Mouse (Mus musculus): ENCODE measurements at regions not wholly inside any gene's neighbourhood (a gene's known extent, or its start where the extent isn't known, plus 50 kb on each side); places are given as distances from the start of the nearest gene placed in this dataset.

GRCm38 (mm10) chr11:14769008-14769407 lies 169.9 kb downstream of the Pom121l12 start:
- no peak for TF ChIP-seq CTCF (IDR thresholded peaks at IDR 0.05; ENCODE audit: low read depth)
- 25% methylated on average over 1 of the region's 1 CpGs for WGBS
- no peaks in the 10 kb centered on the region for H3K27me3 ChIP-seq (ENCODE audit: insufficient read depth, low read length)
- H3K27ac ChIP-seq (ENCODE audit: low read depth, low read length), result no peak overlapping the region
- H3K9me3 ChIP-seq (ENCODE audit: low read length), result 0 out of 2 replicates have a peak, but pooled peaks cover 3% of the 10 kb centered on the region
- ATAC-seq, result no peak
- no peak overlapping the region for H3K4me2 ChIP-seq (ENCODE audit: low read depth)
- H3K36me3 ChIP-seq (ENCODE audit: insufficient read depth), result no peaks in the 10 kb centered on the region
- no peak overlapping the region for H3K4me3 ChIP-seq (ENCODE audit: low read depth, low read length)
- H3K9ac ChIP-seq, result no peak overlapping the region
- no peaks in the 10 kb centered on the region for H3K4me1 ChIP-seq (ENCODE audit: insufficient read depth)
- peak; percentile 8 for DNase-seq

GRCm38 (mm10) chr11:14769448-14770357 lies 170.6 kb downstream of the Pom121l12 start:
- H3K9me3 ChIP-seq (ENCODE audit: low read length), result 0 out of 2 replicates have a peak, but pooled peaks cover 3% of the 10 kb centered on the region
- H3K4me1 ChIP-seq (ENCODE audit: insufficient read depth), result no peaks in the 10 kb centered on the region
- no peak overlapping the region for H3K4me2 ChIP-seq (ENCODE audit: low read depth)
- DNase-seq (peak; percentile 26), ATAC-seq (peak; percentile 61)
- H3K27me3 ChIP-seq (ENCODE audit: insufficient read depth, low read length), result no peaks in the 10 kb centered on the region
- 27% methylated on average over 9 of the region's 9 CpGs for WGBS
- 0 out of 2 replicates have a peak overlapping the region, but pooled peaks have one; percentile 6 for H3K9ac ChIP-seq
- TF ChIP-seq CTCF (IDR thresholded peaks at IDR 0.05; ENCODE audit: low read depth), result no peak
- H3K36me3 ChIP-seq (ENCODE audit: insufficient read depth), result no peaks in the 10 kb centered on the region
- H3K4me3 ChIP-seq (ENCODE audit: low read depth, low read length), result no peak overlapping the region
- no peak overlapping the region for H3K27ac ChIP-seq (ENCODE audit: low read depth, low read length)

- Histone ChIP-seq H3K4me2 (ENCODE audit: low read depth) (no peak overlapping the region), H3K36me3 (ENCODE audit: insufficient read depth) (no peaks in the 10 kb centered on the region)
- no peak for TF ChIP-seq CTCF (IDR thresholded peaks at IDR 0.05; ENCODE audit: low read depth)
These were observed 199.2 kb downstream of the Pom121l12 start for GRCm38 (mm10) chr11:14798314-14798713.

GRCm38 (mm10) chr11:14799227-14799626 lies 200.2 kb downstream of the Pom121l12 start:
- Histone ChIP-seq H3K27me3 (ENCODE audit: insufficient read depth, low read length) (no peaks in the 10 kb centered on the region), H3K4me3 (ENCODE audit: low read depth, low read length) (no peak overlapping the region), H3K36me3 (ENCODE audit: insufficient read depth) (no peaks in the 10 kb centered on the region), H3K4me2 (ENCODE audit: low read depth) (no peak overlapping the region), H3K9me3 (ENCODE audit: low read length) (no peaks in the 10 kb centered on the region), H3K4me1 (ENCODE audit: insufficient read depth) (no peaks in the 10 kb centered on the region), H3K27ac (ENCODE audit: low read depth, low read length) (no peak overlapping the region), H3K9ac (no peak overlapping the region)
- no peak for TF ChIP-seq CTCF (IDR thresholded peaks at IDR 0.05; ENCODE audit: low read depth)
- ATAC-seq, result peak; percentile 54
- 20% methylated on average over 3 of the region's 3 CpGs for WGBS
- no peak for DNase-seq

More at GRCm38 (mm10) chr11:14798314-14798713, 199.2 kb downstream of the Pom121l12 start:
- H3K27ac ChIP-seq (ENCODE audit: low read depth, low read length), result no peak overlapping the region
- no peaks in the 10 kb centered on the region for H3K9me3 ChIP-seq (ENCODE audit: low read length)
- DNase-seq, result no peak
- H3K9ac ChIP-seq, result no peak overlapping the region
- no peaks in the 10 kb centered on the region for H3K27me3 ChIP-seq (ENCODE audit: insufficient read depth, low read length)
- no peak overlapping the region for H3K4me3 ChIP-seq (ENCODE audit: low read depth, low read length)
- no peak for ATAC-seq
- 24% methylated on average over 1 of the region's 1 CpGs for WGBS
- H3K4me1 ChIP-seq (ENCODE audit: insufficient read depth), result no peaks in the 10 kb centered on the region

GRCm38 (mm10) chr11:14818936-14819335 lies 219.9 kb downstream of the Pom121l12 start:
- no peaks in the 10 kb centered on the region for H3K4me1 ChIP-seq (ENCODE audit: insufficient read depth)
- peak; percentile 54 for DNase-seq
- no peak overlapping the region for H3K9ac ChIP-seq
- no peak overlapping the region for H3K4me3 ChIP-seq (ENCODE audit: low read depth, low read length)
- no peak for TF ChIP-seq CTCF (IDR thresholded peaks at IDR 0.05; ENCODE audit: low read depth)
- H3K9me3 ChIP-seq (ENCODE audit: low read length), result no peaks in the 10 kb centered on the region
- ATAC-seq, result no peak
- no peaks in the 10 kb centered on the region for H3K36me3 ChIP-seq (ENCODE audit: insufficient read depth)
- no peak overlapping the region for H3K4me2 ChIP-seq (ENCODE audit: low read depth)
- 3% methylated on average over 2 of the region's 2 CpGs for WGBS
- H3K27ac ChIP-seq (ENCODE audit: low read depth, low read length), result no peak overlapping the region
- H3K27me3 ChIP-seq (ENCODE audit: insufficient read depth, low read length), result no peaks in the 10 kb centered on the region
